Mouse (Mus musculus): ENCODE data around the gene Olfr372.
"Not testable (repeated sequence)": the region's sequence is repeated elsewhere in the genome, so short reads cannot be mapped to it uniquely, and the experiment has no call there.

Olfr372 gene

GRCm38 (mm10) chr8:72099377-72100103 is 58.5 kb downstream of the Olfr372 start:
- not testable (repeated sequence) for DNase-seq (ENCODE audit: low read depth, low spot score)

- DNase-seq (ENCODE audit: low read depth, low spot score) = no peak
These were observed 64.1 kb downstream of the Olfr372 start for GRCm38 (mm10) chr8:72105165-72105564.

- DNase-seq (ENCODE audit: low read depth, low spot score) = no peak
These were observed 65.7 kb downstream of the Olfr372 start, which contains the start of gene Olfr374 for GRCm38 (mm10) chr8:72106740-72107139. Olfr374 (plus strand) TSS chr8:72107040.
